Mouse (Mus musculus) cerebellum, postnatal 14 days (tissue): ENCODE measurements around the gene Tmem98.

Experiments
- DNase-seq, 2 experiments: peaks; one replicate each; pipeline ENCODE4 v3.0.0; 2021; ENCODE audit warnings: mixed read lengths in 2 of 2

The Tmem98 gene

DNA sequence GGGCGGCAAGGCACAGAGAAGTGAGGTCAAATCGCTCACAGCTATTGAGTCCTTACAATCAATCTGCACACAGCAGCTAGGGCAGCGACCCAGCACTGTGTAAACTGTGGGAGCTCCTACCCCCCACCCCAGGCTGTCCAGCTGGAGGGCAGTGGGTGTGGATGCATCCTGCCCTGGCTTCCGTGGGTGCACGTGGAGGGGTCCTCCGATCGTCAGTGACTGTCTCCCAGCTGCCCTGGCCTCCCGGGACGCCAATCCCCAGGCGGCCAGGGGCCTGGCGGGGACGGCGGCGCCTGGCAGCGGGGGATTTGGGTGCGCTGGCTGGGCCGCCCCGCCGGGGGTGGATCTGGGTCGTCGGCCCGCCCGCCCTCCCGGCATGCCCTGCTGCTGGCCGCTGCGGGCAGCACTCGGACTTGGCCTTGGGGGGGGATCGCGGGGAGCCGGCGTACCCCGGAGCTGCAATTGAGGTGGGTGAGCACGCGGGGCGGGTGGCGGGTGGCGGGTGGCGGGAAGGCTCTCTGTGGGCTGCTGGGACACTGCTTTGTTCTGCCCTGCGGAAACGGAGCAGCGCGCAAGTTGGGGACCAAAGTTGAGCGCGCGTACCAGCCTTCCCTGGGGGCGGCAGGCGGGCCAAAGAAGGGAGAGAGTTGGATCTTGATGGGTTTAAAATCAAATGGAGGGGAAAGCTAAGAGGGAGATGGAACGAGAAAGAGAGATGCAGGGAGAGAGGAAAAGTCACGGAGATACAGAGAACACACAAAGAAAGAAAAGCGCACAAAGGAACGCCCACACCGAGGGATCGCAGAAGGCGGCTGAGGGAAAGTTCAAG, at the start of gene Tmem98:
Tmem98 (plus strand) TSS at position 183 of the 829 bp plus-strand sequence.
- peak in 1 of 2 experiments; percentile 17 for DNase-seq

DNA sequence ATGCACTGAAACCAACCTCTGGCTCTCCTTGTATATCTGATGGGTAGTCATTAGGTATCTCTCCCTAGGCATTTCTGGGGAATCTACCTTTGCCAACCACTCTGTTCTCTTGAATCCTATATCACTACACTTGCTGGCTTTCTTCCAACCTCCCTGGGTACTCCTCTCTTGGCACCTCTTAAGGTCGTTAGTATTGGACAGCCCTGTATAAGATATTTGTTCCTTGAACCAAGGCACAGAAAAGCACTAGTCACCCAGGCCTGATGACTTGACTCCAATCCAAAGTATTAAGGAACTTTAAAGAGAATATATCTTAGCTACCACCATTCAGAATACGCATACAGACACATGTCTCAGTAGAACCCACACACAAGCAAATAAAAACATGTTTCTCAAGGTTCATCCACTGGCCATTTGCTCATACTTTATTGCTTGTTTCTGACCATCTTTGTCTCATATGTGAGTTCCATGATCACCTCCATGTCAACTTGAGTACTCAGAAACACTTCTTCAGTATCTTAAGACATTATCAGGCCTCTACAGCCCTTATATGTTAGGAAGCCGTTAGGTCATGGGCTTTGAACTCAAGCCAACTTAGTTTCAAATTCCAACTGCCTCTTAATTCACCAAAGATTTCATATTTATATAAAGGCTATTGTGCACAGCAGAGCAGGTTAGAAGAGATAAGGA, 48.5 kb upstream of the Tmem98 start:
- DNase-seq: no peak

DNA sequence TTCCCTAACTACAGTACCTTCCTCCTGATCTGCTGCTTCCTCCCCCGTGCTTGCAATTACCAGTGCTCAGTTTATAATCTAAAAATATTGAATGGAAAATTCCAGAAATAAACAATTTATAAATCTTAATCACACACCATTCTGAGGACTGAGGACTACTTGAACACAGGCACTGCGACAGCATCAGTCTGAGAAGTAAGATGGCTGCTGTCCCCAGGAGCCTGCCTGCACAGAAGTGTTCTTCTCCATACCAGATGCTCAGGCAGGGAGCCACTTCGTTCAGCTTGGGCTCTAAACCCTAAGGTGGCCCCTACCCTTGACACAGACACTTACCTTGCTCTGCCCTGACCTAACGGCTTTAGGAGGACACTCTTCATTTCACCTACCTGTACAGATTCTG, 47.9 kb upstream of the Tmem98 start:
- no peak for DNase-seq

DNA sequence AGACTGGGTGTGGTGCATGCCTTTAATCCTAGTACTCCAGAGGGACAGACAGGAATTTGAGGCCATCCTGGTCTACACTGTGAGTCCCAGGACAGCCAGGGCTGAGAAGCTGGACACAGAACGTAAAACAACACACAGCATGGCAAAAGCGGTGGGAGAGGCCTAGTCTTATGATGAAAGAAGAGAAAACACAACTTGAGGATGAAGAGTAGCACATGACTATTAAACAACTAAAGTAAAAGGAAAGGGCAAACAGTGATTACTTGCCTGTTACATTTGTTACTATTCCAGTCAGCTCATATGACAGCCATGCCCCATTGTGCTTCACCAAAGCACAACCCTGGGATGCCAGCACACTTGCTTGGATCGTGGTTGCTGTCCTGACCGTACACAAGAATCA, 43.9 kb upstream of the Tmem98 start:
- no peak for DNase-seq

DNA sequence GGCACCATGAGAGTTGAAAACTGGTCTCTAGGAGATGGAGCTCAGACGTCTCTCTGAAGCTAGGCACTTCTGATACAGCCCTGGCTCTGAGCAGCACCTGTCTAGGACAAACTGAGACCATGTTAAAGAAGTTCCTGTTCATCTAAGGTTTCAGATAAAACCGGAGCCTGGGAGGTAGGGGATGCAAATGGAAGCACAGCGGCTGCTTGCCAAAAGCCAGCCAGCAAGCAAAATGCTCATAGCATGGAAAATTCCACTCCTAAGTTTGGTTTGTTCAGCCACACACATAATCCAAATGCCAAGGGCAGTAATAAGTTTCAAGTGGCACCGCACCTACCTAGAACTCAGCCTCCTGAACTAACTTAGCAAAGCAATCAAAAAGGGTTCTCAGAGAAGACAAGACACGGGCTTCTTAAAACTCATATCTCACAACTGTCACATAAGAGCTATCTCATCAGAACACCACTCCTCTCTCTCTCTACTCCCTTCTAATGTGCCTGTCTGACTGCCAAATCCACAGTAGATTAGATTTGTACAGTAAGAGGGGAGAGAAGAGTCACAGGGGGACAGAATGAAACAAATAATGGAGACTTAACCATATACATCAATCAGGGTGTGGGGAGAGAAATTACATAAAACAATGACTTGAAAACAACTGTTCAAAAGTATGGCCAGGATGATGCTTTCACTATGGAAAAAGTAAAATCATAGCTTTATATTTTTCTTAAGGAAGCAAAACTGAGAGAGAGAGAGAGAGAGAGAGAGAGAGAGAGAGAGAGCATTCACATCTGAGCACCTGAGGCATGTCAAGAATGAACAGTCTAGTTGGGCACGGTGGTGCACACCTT, 43.3 kb upstream of the Tmem98 start:
- DNase-seq: no peak

DNA sequence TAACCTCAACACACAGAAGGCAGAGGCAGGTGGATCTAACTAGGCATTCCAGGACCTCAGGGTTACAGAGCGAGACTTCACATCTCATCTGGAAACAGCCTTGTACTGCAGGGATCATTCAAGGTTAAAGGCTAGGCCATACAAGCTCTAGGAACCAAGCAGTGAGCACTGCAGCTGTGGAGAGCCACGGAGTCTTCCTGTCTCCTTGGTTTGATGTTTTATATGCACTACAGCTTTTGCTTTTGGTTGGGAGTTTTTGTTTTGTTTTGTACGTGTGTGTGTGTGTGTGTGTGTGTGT, 42.7 kb upstream of the Tmem98 start:
- DNase-seq: no peak

DNA sequence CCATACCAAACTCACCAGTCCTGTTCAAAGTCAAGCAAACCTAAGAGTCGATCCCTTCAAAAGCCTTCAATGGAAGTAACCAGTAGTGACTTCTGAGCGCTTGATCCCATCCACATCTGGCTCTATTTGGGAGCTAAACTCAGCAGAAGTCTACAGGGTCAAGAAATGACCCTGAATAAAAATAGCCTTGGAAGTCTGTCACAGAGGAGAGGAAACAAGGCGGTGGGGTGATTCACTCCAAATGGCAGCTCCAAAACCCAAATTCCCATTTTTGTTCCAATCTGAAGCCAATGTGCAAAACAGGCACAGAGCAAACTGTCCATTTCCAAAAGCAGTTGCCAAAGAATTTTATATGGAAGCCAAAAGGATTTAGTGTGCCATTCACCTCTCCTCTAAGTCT, 38.8 kb upstream of the Tmem98 start:
- no peak for DNase-seq

DNA sequence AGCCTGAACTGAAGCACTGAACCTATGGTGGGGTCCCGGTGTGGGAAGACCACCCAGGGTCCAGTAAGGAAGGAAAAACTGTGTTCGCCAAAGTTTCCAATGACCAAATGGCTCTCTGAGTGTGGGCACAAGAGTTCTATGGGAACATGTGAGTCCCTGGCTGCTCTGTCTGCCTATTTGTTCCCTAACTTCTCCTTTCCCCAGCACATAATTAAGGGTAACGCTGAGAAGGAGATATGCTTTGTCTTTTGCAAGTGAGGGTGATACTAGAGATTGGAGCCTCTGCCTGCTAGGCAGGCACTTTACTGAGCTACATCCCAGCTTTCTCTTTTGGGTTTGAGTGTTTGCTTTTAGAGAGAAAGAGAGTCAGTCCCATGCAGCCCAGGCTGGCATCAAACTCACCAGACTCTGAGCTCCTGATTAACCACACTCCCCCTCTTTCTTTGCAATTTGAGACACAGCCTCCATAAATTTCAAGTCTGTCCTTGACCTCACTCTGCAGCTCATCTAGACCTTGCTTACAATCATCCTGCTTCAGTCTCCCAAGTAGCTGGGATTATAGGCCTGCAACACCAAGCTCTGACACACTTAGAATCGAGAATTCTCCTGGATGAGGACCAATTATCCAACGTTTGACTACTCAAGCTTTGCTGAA, 38.3 kb upstream of the Tmem98 start:
- no peak for DNase-seq

DNA sequence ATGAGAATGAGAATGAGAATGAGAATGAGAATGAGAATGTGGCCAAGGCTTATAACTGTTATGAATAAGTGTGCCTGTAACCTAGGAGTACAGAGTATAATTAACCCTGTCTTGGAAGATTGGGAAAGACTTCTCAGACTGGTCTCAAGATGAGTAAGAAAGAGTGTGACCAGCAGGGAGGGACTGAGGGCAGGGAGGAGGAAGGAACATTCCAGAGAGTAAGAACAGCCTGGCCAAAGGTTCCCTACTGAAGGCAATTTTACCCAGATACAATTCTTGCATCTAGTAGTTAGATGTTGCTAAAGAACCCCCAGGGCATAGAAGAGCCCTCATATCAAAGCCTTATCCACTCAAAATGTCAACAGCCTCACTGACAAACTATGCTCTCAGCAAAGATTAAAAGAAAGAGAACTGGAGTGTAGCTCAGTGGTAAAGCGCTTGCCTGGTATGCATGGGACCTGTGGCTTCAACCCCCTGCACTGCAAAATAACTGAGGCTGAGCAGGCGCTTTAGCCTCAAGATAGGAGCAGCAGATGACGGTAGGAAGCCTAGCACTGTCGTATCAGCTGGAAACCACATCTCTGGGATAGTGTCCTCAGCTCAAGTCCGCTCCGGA, 37.3 kb upstream of the Tmem98 start:
- no peak for DNase-seq

DNA sequence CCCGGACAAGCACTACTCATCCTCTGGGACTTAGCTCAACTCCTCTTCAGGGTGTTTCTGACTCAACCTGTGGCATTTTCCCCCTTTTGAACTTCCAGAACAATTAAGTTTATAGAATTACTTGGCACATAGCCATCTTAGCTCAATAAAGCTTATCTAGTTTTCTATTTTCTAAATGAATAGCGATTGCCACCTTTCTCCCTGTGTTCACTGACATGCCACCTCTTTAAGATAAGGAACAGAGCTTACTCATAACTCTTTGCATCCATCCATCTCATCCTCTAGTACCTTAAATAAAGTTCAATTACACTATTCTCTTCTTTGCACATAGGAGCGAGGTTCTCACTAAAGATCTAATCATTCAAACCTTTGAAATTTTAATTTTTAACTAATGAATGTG, 34.4 kb upstream of the Tmem98 start:
- no peak for DNase-seq

DNA sequence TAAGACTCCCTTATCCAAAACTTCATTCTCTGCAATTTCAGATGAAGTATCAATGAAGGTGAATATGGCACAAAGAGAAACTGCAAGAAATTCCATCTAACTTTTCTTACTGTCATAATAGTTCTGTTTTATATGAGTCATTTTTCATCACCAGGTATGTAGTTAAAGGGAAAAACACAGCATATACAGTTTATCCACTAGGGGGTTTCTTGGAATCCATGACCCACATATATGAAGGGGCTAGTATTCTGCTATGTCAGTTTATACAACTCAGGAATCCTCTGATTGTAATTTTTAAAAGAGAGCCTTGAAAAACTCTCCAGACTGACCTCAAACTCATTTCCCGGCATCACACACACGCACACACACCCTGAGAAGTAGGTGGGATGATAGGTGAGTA, 32.3 kb upstream of the Tmem98 start:
- DNase-seq: no peak

DNA sequence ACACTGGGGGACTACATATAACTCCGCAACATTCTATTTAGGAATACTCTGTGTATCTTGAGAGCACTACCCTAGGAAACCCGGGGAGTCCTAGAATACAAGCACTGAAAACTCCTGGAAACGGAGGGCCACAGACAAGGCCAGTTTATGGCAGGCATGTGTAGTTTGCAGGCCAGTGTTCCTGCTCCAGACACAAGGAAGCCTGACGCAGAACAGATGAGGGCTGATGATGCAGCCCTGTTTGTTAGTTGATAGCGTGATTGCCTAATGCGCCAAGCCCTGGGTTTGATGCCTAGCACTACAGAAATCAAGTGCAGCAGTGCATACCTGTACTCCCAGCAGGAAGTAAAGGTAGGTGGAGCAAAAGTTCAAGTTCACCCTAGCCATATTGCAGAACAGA, 31.8 kb upstream of the Tmem98 start:
- DNase-seq: no peak

DNA sequence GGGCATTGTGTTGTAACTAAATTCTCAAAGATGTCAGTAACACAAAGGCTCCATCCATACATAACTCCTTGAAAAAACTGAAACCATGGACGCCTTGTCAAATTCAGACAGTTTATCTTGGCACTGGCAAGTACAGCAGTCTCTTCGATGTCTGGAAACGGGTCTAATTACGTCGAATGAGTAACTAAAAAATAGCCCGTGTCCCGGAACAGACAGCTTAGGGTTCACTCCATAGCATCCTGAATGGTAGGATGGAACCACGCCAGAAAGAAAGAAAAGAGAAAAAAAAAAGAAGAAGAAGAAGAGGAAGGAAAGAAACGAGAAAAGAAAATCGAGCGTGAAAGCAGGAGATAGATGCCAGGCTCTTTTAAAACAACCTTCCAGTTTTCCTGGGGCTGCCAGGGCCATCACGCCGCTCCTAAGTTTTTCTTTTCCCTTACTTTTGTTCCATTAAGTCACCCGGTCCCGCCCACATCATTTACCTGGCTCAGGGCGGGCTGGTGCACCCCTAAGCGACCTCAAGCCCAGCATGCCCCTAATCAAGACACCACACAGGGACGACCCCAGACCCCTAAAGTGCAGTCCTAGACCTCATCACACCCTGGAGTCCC, 31.0 kb upstream of the Tmem98 start:
- DNase-seq: no peak

DNA sequence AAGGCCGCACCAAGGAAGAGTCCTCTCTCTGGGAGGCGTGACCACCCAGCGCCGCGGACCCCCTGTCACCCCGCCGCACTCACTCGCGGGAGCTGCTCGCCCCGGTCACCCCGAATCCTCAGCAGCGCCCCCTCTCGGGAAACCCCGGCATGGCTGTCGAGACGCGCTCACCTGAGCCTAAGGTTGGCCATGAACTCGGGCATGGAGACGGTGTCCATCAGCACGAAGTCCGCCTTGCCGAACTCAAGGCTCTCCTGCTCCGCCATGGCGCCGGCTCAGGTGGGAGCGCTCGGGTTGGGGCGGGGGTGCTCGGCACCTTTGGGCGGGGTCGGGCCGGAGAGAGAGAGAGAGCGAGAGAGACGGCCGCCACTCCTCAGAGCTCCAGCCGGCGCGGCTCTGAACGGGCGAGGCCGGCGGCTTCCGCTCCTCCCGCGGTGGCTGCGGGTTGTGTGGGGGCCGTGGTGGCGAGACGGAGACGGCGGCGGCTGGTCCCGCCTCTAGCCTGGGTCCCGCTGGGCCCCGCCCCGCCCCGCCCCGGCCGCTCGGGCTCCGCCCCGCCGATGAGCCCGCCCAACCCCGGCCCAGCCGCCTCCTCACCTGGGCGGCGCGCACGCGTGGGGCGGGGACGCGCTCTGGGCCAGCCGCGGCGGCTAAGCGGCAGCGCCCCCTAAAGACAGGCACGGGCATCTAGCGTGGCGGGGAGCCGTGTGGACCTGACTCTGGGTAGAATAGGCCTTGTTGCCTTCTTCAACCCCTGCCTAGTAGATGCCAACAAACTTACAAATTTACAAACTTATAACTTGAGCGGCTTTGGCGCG, 30.2 kb upstream of the Tmem98 start, which contains the start of gene Myo1d:
Myo1d (minus strand) TSS at position 499 of the 818 bp plus-strand sequence.
- DNase-seq: peak; percentile 93 to 95

DNA sequence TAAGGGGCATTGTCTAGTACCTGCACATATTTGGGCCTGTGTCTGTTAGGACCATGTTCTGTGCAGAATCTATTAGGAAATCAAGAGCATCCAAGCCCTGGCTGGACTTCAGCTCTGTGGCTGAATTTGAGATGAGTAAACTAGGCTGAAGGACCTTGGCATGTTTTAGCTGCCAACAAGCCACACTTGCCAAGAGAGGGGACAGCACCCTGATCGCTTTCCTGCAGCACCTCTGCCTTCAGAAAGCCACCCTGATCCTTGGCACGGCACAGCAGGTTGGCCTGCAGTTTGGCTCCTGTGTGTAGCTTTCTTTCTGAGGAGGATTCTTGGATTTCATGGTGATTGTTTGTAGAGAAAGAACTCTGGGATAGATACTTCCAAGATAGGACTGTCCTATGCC, 28.4 kb upstream of the Tmem98 start:
- DNase-seq: peak; percentile 11 to 20

DNA sequence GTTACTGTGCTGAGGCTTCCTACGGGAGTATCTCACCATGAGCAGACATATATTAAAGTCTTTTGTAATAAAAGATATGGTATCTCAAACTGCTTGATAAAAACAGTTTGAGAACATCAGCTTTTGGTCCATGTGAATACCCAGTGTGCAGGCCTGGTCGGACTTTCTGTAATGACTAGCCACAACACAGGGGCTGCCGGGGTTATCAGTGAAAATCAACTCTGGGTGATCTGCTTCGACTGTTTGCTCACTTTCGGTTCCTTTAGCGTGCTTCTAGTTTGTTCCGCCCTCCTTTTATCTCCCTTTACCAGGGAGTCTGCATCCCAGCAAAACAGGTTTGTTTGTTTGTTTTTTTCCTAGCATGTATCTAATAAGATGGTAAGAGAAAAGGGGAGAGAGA, 26.5 kb upstream of the Tmem98 start:
- DNase-seq: no peak

DNA sequence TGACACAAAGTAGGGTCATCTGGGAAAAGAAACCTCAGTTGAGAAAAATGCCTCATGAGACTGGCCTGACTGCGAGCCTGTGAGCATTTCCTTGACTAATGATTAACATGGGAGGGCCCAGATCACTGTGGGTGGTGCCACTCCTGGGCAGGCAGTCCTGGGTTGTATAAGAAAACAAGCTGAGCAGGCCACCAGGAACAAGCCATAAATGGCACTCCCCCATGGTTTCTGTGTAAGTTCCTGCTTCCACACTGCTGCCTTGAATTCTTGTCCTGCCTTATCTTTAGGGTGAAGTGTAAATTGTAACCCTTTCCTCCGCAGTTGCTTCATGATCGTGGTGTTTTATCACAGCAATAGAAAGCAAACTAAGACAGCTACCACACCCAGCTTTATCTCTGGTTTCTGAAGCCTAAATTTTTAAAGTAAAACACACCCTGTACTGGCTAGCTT, 25.7 kb upstream of the Tmem98 start:
- DNase-seq: no peak

DNA sequence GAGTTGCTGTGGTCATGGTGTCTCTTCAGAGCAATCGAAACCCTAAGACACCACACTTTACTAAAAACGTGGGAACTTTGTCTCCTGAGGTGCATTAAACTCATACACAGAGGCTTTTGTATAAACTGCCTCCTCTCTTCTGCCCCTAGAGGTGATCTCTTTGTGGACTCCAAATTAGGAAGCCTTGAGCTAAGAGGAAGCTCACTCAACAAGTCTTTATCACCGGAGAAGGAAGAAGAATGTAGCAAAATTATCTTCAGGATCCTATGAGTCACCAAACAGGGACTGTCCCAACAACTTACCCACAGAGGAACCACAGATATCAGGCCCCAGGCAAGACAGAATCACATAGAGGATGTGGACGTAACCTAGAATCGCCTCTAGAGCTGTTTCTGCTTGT, 24.3 kb upstream of the Tmem98 start:
- DNase-seq: no peak

DNA sequence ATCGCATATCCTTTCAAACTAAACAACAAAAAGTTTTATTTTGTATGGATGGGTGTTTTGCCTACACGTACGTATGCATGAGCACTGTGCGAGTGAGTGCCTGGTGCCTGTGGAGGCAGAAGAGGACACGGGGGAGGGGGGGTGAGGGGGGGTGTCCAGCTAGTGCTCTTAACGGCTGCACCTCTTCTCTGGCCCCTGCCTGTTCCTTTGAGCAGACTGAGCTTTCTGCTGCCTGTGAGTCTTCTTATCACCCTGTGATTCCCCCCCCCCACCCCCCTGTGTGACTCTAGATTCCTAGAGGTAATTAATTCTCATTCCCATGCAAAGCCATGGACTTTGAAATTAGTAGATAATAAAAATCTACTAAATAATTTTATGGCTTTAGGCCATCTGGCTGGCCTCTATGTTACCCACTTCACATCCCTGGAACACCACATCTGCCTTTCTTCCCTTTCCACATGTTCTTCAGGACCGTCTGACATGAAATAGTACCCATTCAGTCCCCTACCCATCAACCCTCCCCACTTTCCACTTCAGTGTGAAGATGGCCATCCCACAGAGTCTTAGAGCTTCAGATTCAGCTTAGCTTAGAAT, 20.2 kb upstream of the Tmem98 start:
- DNase-seq: no peak

DNA sequence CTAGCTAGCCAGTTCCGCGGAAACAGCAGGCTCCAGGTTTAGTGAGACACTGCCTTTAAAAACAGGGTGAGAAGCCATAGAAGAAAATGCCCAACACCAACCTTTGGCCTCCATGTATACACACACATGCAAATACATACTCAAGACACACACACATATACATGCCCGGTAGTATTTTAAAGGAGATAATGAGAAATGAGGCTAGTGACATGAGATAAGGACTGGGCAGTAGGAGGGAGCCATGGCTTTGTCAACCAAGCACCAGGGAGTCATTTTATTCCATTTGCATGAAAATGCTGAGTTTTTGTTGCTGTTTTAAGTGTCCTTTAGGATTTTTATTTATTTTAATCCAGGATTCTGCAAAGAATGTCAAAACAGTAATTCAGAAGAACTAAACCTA, 19.6 kb upstream of the Tmem98 start:
- no peak for DNase-seq
